Comparison of ENCODE assay signal across 25 mouse cellular contexts in the genomic region with DNA sequence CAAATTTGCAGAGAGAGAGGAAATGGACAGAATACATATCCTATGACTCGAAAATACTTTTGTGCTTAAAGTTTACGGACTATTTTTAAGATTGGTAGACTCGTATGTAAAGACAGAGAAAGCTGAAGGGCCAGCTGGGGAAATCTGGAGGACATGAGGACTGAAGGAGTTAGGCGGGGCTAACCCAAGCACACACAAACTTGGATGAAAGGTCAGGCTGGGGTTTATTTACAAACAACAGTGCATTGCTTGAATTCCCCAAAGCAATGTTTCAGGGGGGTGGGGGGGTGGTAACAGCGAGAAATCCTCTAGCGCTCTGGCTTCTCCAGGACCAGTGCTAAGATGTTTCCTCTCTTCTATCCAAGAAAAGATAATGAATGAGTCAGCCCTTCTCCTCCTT.
DNase-seq lines count a peak whose midpoint lies in the region; ATAC-seq and TF ChIP-seq lines count a peak whose summit lies in the region.
"Had no signal": no experiment of that assay in that cellular context is flagged by ENCODE, and none has a peak within 500 bp of the region (broad histone marks: within the 10 kb centered on the region; RNA-seq: fewer than 3 reads in every experiment).

No protein-coding gene starts in this region.

- H3K27ac ChIP-seq in intestine, embryonic 16.5 days (ENCODE audit: low read length) = no peak overlapping the region
- no peak overlapping the region for H3K27ac ChIP-seq in intestine, embryonic 15.5 days
- no peak overlapping the region for H3K27ac ChIP-seq in liver, adult 2 months (replicated peaks; ENCODE audit: insufficient read depth, low read depth, low read length)
- no peak overlapping the region for H3K27ac ChIP-seq in liver, embryonic 11.5 days (ENCODE audit: low read depth, low read length)
- no peak overlapping the region for H3K27ac ChIP-seq in lung, embryonic 16.5 days (ENCODE audit: low read length)
- H3K27ac ChIP-seq: embryonic facial prominence, embryonic 10.5 days; embryonic facial prominence, embryonic 12.5 days; forebrain, embryonic 13.5 days had no signal

- ATAC-seq in intestine, embryonic 16.5 days = 0 out of 2 replicates have a peak, but pooled peaks have one; percentile 33
- ATAC-seq in intestine, embryonic 15.5 days = no peak
- no peak for ATAC-seq in liver, embryonic 11.5 days (replicated peaks; ENCODE audit: low FRiP score)
- ATAC-seq in lung, embryonic 16.5 days (ENCODE audit: low read depth) = peak; percentile 73
- ATAC-seq: activated CD4-positive, CD25-positive, alpha-beta regulatory T cell, adult 4 months; CD4-positive, CD25-positive, alpha-beta regulatory T cell, adult 4 months; forebrain, embryonic 13.5 days; Patski had no signal

- DNase-seq in liver, adult 2 months (ENCODE audit: extremely low read depth, low read depth, low spot score) = peak; percentile 44
- no peak for DNase-seq in liver, embryonic 11.5 days (ENCODE audit: low spot score)
- no peak for DNase-seq in lung, postnatal 14 days
- peak; percentile 36 for DNase-seq in lung, postnatal 10 days
- DNase-seq in lung, adult 18-20 months = no peak
- DNase-seq: adrenal gland, adult 8-10 months; adrenal gland, postnatal 14 days; adrenal gland, postnatal 36 days; B cell, adult 2 months; cerebellum, adult 11-12 months; cerebellum, adult 2 months; cerebellum, adult 9-10 months; cerebellum, postnatal 10 days; cerebellum, postnatal 25 days had no signal

- WGBS in intestine, embryonic 16.5 days = 61% methylated on average over 6 of the region's 6 CpGs
- WGBS in intestine, embryonic 15.5 days = 59% methylated on average over 6 of the region's 6 CpGs
- 65% methylated on average over 6 of the region's 6 CpGs for WGBS in liver, adult 2 months
- WGBS in liver, embryonic 11.5 days = 80% methylated on average over 6 of the region's 6 CpGs
- 52% methylated on average over 6 of the region's 6 CpGs for WGBS in lung, embryonic 16.5 days

- H3K36me3 ChIP-seq in intestine, embryonic 16.5 days (ENCODE audit: control insufficient read depth, insufficient read depth, low read length) = no peaks in the 10 kb centered on the region
- H3K36me3 ChIP-seq in intestine, embryonic 15.5 days = no peaks in the 10 kb centered on the region
- H3K36me3 ChIP-seq in liver, adult 2 months (ENCODE audit: control insufficient read depth, insufficient read depth, low read length) = no peaks in the 10 kb centered on the region
- H3K36me3 ChIP-seq in liver, embryonic 11.5 days (ENCODE audit: control insufficient read depth, insufficient read depth, low read length) = no peaks in the 10 kb centered on the region
- no peaks in the 10 kb centered on the region for H3K36me3 ChIP-seq in lung, embryonic 16.5 days (ENCODE audit: control insufficient read depth, insufficient read depth, low read length)
- H3K36me3 ChIP-seq: embryonic facial prominence, embryonic 10.5 days; embryonic facial prominence, embryonic 12.5 days; G1E had no signal

- no peaks in the 10 kb centered on the region for H3K27me3 ChIP-seq in intestine, embryonic 16.5 days (replicated peaks; ENCODE audit: control insufficient read depth, insufficient read depth, low read length)
- no peaks in the 10 kb centered on the region for H3K27me3 ChIP-seq in intestine, embryonic 15.5 days (replicated peaks)
- H3K27me3 ChIP-seq in liver, adult 2 months (ENCODE audit: control insufficient read depth, insufficient read depth, low read length) = no peaks in the 10 kb centered on the region
- no peaks in the 10 kb centered on the region for H3K27me3 ChIP-seq in liver, embryonic 11.5 days (replicated peaks; ENCODE audit: control insufficient read depth, insufficient read depth, low read length)
- no peaks in the 10 kb centered on the region for H3K27me3 ChIP-seq in lung, embryonic 16.5 days (ENCODE audit: control insufficient read depth, insufficient read depth, low read depth, low read length)
- H3K27me3 ChIP-seq: CH12.LX; embryonic facial prominence, embryonic 12.5 days; forebrain, embryonic 13.5 days had no signal

- H3K4me1 ChIP-seq in intestine, embryonic 16.5 days (ENCODE audit: control insufficient read depth, insufficient read depth, low read length) = no peaks in the 10 kb centered on the region
- no peaks in the 10 kb centered on the region for H3K4me1 ChIP-seq in intestine, embryonic 15.5 days (replicated peaks)
- H3K4me1 ChIP-seq in liver, adult 2 months (ENCODE audit: control insufficient read depth, insufficient read depth, low read length) = no peaks in the 10 kb centered on the region
- H3K4me1 ChIP-seq in liver, embryonic 11.5 days (replicated peaks; ENCODE audit: control insufficient read depth, insufficient read depth, low read length) = no peaks in the 10 kb centered on the region
- no peaks in the 10 kb centered on the region for H3K4me1 ChIP-seq in lung, embryonic 16.5 days (replicated peaks; ENCODE audit: control insufficient read depth, insufficient read depth, low read length)
- H3K4me1 ChIP-seq: embryonic facial prominence, embryonic 10.5 days; embryonic facial prominence, embryonic 12.5 days; forebrain, embryonic 13.5 days had no signal

- H3K79me2 ChIP-seq in liver, adult 2 months (ENCODE audit: control insufficient read depth, insufficient read depth, low read length) = no peaks in the 10 kb centered on the region

- no peaks in the 10 kb centered on the region for H3K9me3 ChIP-seq in intestine, embryonic 16.5 days (ENCODE audit: control insufficient read depth, low read length)
- no peaks in the 10 kb centered on the region for H3K9me3 ChIP-seq in intestine, embryonic 15.5 days
- H3K9me3 ChIP-seq in liver, embryonic 11.5 days (ENCODE audit: control insufficient read depth, low read length) = no peaks in the 10 kb centered on the region
- H3K9me3 ChIP-seq in lung, embryonic 16.5 days (ENCODE audit: control insufficient read depth, low read length) = no peaks in the 10 kb centered on the region
- H3K9me3 ChIP-seq: embryonic facial prominence, embryonic 10.5 days; embryonic facial prominence, embryonic 12.5 days; forebrain, embryonic 13.5 days; G1E had no signal

- H3K4me3 ChIP-seq in intestine, embryonic 16.5 days (ENCODE audit: low read length) = no peak overlapping the region
- no peak overlapping the region for H3K4me3 ChIP-seq in intestine, embryonic 15.5 days (replicated peaks)
- no peak overlapping the region for H3K4me3 ChIP-seq in liver, adult 2 months (ENCODE audit: insufficient read depth, low read depth, low read length)
- no peak overlapping the region for H3K4me3 ChIP-seq in liver, embryonic 11.5 days (ENCODE audit: low read depth, low read length)
- no peak overlapping the region for H3K4me3 ChIP-seq in lung, embryonic 16.5 days (ENCODE audit: low read length)
- H3K4me3 ChIP-seq: embryonic facial prominence, embryonic 10.5 days; embryonic facial prominence, embryonic 12.5 days; forebrain, embryonic 13.5 days had no signal

- no peak for TF ChIP-seq CTCF in liver, adult 2 months (IDR thresholded peaks at IDR 0.05; ENCODE audit: low read depth, low read length)

- H3K4me2 ChIP-seq in intestine, embryonic 16.5 days (ENCODE audit: low read depth, low read length) = no peak overlapping the region
- no peak overlapping the region for H3K4me2 ChIP-seq in intestine, embryonic 15.5 days (replicated peaks)
- H3K4me2 ChIP-seq in liver, embryonic 11.5 days = no peak overlapping the region
- H3K4me2 ChIP-seq in lung, embryonic 16.5 days (ENCODE audit: low read depth, low read length) = no peak overlapping the region
- H3K4me2 ChIP-seq: embryonic facial prominence, embryonic 12.5 days; forebrain, embryonic 13.5 days had no signal

- TF ChIP-seq POLR2A in liver, adult 2 months (IDR thresholded peaks at IDR 0.05; ENCODE audit: extremely low read depth, insufficient read depth, low read length) = no peak

- no peak overlapping the region for H3K9ac ChIP-seq in intestine, embryonic 16.5 days (ENCODE audit: low read depth, low read length)
- no peak overlapping the region for H3K9ac ChIP-seq in intestine, embryonic 15.5 days
- H3K9ac ChIP-seq in liver, adult 2 months (ENCODE audit: low read depth, low read length) = no peak overlapping the region
- H3K9ac ChIP-seq in liver, embryonic 11.5 days (ENCODE audit: low read depth, low read length) = no peak overlapping the region
- H3K9ac ChIP-seq in lung, embryonic 16.5 days (ENCODE audit: low read length) = no peak overlapping the region
- H3K9ac ChIP-seq: embryonic facial prominence, embryonic 12.5 days; forebrain, embryonic 13.5 days had no signal

Comparison
In these comparisons a context has a peak if more than half of its experiments do, and no peak if none do; other contexts are left out.
1. ATAC-seq: peak in intestine, embryonic 16.5 days (single experiment) and lung, embryonic 16.5 days (single experiment); none in intestine, embryonic 15.5 days (single experiment) and liver, embryonic 11.5 days (single experiment).
2. DNase-seq: peak in liver, adult 2 months (single experiment) and lung, postnatal 10 days (single experiment); none in liver, embryonic 11.5 days (single experiment), lung, postnatal 14 days (single experiment) and lung, adult 18-20 months (0 of 2).